Mouse (Mus musculus) ZHBTc4 (cell line): ENCODE measurements at regions not wholly inside any gene's neighbourhood (a gene's known extent, or its start where the extent isn't known, plus 50 kb on each side); places are given as distances from the start of the nearest gene placed in this dataset.

Source experiments
- DNase-seq: peaks from one replicate; pipeline ENCODE4 v3.0.0-alpha.2; 2011; ENCODE audit warnings: low read depth, low spot score

DNA sequence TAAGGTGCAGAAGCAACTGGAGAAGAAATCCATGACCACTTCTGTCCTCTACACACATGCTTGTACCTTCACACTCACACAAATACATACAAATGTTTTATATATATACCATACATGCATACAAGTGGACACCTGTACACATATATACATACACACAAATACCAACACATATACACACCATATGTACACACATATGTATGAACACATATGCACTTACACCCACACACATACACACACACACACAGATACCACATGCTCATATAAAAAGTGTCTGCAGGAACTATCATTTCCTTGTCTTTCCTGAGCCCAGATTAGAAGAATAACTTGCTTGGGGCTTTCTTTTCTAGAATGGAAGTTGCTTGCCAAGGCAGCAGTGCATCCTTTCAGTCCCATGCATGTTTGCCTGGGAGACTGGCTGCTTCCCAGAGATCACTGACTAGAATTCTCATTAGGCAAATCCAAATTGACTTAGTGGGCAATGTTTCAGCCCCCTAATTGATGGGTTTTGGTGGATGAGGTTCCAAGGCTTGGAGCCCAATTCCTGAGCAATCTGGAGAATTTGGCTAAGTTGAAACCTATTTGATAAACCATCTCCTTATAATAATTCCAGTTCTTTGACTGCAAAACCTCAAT lies 169.2 kb upstream of the Hddc2 start:
- DNase-seq = no peak

GRCm38 (mm10) chr10:31144489-31144872 lies 168.7 kb upstream of the Hddc2 start:
- DNase-seq = no peak

- peak; percentile 15 for DNase-seq
Measured at GRCm38 (mm10) chr10:31173169-31173686, 140.0 kb upstream of the Hddc2 start.

DNA sequence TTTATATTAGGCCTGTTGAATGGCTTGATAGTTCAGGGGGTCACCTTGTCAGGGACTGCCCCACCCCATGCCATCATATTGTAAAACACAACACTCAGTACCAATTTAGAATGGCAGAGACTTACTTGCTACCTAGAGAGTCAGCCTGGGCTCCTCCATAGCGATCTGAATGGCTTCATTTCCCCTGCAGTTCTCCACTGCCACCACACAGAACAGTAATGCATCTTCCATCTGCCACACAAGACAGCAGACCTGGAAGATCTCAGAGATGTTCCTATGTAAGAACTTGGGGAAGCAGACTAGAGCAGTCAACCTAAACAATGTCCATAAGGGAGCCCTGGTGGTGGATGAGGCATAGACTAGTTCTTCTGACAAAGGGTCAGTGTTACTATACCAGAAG lies 123.6 kb upstream of the Hddc2 start:
- DNase-seq = no peak

GRCm38 (mm10) chr10:31212164-31212563 lies 101.0 kb upstream of the Hddc2 start:
- DNase-seq = peak; percentile 52

- DNase-seq = no peak
Measured at GRCm38 (mm10) chr10:31212778-31213454, 100.3 kb upstream of the Hddc2 start.

DNA sequence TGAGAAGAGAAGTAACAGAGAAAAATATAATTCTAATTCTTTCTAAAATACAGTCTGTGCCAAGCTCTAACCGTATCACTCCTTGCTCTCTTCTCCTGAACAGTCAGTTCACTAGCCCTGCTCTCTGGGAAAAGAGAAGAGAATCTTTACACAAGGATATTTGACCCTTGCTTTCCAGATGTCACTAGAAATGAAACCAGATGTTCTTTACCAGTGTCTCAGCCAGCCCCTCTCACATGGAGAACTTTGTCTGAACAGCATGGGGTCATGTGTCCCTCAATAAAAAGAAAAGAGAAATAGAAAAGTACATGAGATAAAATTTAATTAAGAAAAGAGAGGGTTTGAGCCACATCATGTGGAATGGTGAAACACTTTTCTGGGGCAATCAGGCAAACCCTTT lies 91.3 kb upstream of the Hddc2 start:
- DNase-seq = no peak

GRCm38 (mm10) chr10:31229078-31229477 lies 84.1 kb upstream of the Hddc2 start:
- no peak for DNase-seq

GRCm38 (mm10) chr10:31242442-31242966 lies 70.7 kb upstream of the Hddc2 start:
- DNase-seq = no peak

DNA sequence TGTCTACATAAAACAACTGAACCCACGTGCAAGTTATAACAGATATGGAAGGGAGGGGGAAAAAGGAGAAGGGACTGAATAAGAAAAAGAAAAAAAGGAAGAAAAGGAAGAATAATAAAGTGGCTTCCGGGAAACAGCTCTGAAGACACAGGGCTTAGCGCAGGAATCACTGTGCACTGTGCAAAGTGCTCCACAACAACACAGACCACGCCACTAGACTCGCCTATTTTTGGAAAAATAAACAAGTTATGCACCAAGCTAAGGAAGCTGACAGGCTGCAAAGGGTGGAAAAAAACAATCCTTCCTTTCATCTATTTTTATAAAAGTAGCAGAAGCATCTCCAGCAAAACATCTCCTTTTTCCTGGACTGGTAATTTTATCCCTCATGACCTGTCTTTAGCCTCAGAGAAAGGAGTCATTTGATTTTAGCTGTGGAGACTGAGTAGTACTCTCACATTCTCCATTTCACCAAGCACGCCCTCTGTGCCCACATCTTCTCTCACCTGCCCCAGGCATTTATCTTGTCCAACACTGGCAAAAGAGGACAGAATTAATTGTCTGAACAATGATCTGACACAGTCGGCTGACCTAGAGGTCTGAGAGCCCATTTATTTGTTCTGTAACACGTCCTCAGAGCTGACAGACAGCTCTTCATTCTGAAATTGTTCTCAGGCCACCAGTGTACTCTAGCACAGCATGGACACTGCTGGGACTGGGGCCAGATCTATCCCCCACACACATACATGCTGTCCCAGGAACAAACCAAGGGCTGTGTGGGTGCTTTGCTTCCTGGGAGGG lies 60.4 kb upstream of the Hddc2 start:
- no peak for DNase-seq

DNA sequence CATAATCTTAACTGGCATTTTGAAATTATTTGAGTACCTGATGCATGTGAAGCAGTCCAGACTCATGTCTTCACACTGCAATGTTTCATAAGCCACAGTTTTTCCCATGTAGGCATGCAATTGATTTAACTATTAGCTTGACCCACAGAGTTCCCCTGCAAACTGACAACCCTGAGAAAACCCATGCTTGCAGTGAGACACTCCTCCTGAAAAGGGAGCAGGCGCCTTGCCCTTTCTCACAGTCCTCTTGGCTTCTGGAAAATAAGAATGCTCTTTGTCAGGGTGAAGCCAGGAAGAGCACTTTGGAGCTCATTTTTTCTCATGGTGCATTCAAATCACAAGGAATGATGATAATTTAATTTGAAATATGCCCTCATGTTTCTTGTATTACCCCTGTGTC lies 56.2 kb upstream of the Hddc2 start:
- no peak for DNase-seq

DNA sequence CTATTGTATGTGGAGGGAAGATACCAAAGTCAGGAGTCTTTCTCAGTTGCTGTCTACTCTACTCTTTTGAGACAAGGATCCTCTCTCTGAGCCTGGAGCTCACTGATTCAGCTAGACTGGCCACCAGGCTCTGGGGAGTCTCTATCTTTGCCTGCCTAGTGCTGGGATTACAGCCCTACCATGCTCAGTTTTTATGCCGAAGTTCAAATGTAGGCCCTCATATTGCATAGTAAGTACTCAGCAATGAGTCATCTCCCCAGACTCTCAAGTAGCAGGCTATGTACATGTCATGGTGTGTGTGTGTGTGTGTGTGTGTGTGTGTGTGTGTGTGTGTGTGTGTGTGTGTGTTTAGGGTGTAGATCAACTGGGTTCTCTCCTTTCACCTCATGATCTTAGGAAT lies 55.6 kb upstream of the Hddc2 start:
- DNase-seq = no peak

DNA sequence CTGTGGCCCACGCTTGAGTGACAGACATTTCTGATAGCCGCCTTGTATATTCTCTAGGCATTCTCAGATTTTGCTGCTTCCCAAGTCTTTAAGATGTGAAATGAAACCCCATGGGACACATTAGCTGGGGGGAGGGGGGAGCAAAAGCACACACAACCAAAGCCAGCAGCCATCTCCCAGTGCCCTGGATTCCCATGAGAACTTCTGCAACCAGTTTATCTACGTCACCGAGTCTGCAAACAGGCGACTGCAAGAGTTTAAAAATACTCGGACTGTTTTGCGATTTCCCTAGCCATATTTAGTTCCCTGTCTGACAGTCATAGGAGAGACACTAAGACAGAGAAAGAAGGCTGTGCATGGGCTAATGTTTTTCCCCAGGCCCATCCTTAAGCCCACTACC lies 52.3 kb upstream of the Hddc2 start:
- DNase-seq = no peak
